Mouse (Mus musculus): ENCODE measurements at regions not wholly inside any gene's neighbourhood (a gene's known extent, or its start where the extent isn't known, plus 50 kb on each side); places are given as distances from the start of the nearest gene placed in this dataset.
"Not testable (repeated sequence)": the region's sequence is repeated elsewhere in the genome, so short reads cannot be mapped to it uniquely, and the experiment has no call there.

GRCm38 (mm10) chr3:44646600-44646999 is 731.6 kb upstream of the Pcdh10 start:
- ATAC-seq (ENCODE audit: low FRiP score); H3K4me1 ChIP-seq (ENCODE audit: control insufficient read depth, insufficient read depth, low read length); H3K27ac ChIP-seq (ENCODE audit: low read depth, low read length); DNase-seq (ENCODE audit: low spot score, missing footprints); H3K9ac ChIP-seq (ENCODE audit: low read length); H3K4me3 ChIP-seq (ENCODE audit: low read depth, low read length); H3K36me3 ChIP-seq (ENCODE audit: control insufficient read depth, insufficient read depth, low read length); H3K9me3 ChIP-seq (ENCODE audit: control insufficient read depth, low read length); H3K4me2 ChIP-seq; H3K27me3 ChIP-seq (ENCODE audit: control insufficient read depth, insufficient read depth, low read length): not testable (repeated sequence)
- 97% methylated on average over 5 of the region's 15 CpGs for WGBS

DNA sequence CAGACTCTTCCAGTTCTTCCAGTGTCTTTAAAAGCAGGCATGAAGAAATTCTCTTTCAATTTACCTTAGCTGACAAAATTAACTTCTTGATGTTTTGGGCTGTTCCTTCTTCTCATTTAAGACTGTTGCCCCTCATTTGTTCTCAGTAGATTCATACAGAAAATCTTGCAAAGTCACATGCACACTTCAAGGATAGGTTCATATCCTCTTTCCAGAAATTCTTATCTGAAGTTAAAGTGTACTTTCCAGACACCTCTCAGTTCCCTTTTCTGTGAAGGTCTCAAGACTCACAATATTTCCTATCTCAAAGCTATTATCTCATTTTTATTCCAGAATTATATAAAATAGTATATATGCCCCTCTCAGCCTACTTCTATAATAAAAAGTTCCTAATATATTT is 681.8 kb upstream of the Pcdh10 start:
- Histone ChIP-seq H3K27me3 (ENCODE audit: control insufficient read depth, insufficient read depth, low read length) (no peaks in the 10 kb centered on the region), H3K36me3 (ENCODE audit: control insufficient read depth, insufficient read depth, low read length) (no peaks in the 10 kb centered on the region), H3K4me1 (ENCODE audit: control insufficient read depth, insufficient read depth, low read length) (no peaks in the 10 kb centered on the region), H3K4me3 (ENCODE audit: low read depth, low read length) (no peak overlapping the region), H3K9ac (ENCODE audit: low read length) (no peak overlapping the region), H3K9me3 (ENCODE audit: control insufficient read depth, low read length) (no peaks in the 10 kb centered on the region), H3K27ac (ENCODE audit: low read depth, low read length) (no peak overlapping the region), H3K4me2 (no peak overlapping the region)
- no peak for DNase-seq (ENCODE audit: low spot score, missing footprints)
- no peak for ATAC-seq (ENCODE audit: low FRiP score)

DNA sequence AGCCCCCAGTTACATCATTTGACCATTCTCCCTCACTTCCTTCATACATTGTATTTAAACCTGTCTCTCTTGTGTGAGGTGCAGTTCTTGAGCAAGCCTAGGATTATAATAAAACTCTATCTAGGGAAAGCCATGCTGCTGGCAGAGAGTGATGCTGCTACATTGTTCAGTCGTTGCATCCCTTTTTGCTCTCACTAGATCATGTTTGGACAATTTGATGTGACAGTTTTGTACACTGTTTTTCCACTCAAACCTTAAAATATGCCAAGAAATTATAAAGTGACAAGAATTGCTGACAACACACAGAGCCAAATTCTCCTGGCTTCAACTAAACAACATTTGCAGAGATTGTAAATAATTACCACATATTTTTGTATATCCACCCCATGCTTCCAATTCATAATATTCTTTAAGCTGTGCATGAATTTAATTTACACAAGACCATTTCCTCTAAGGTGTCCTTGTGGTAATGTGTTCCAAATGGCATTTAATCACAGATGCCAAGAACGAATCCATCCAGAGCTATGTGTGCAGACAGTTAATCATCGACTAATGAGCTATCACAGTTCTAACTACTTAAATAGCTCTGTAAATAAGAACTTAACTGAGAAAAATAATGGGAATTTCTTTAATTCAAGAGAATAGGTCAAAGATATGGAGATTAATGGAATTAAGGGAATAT is 681.1 kb upstream of the Pcdh10 start:
- Histone ChIP-seq H3K4me3 (ENCODE audit: low read depth, low read length) (no peak overlapping the region), H3K9ac (ENCODE audit: low read length) (no peak overlapping the region), H3K27ac (ENCODE audit: low read depth, low read length) (no peak overlapping the region), H3K27me3 (ENCODE audit: control insufficient read depth, insufficient read depth, low read length) (no peaks in the 10 kb centered on the region), H3K36me3 (ENCODE audit: control insufficient read depth, insufficient read depth, low read length) (no peaks in the 10 kb centered on the region), H3K4me1 (ENCODE audit: control insufficient read depth, insufficient read depth, low read length) (no peaks in the 10 kb centered on the region), H3K9me3 (ENCODE audit: control insufficient read depth, low read length) (no peaks in the 10 kb centered on the region), H3K4me2 (no peak overlapping the region)
- ATAC-seq (ENCODE audit: low FRiP score) (no peak), DNase-seq (ENCODE audit: low spot score, missing footprints) (peak; percentile 62)
- 89% methylated on average over 3 of the region's 3 CpGs for WGBS

GRCm38 (mm10) chr3:44701125-44701524 is 677.1 kb upstream of the Pcdh10 start:
- Histone ChIP-seq H3K27ac (ENCODE audit: low read depth, low read length) (no peak overlapping the region), H3K4me3 (ENCODE audit: low read depth, low read length) (no peak overlapping the region), H3K4me1 (ENCODE audit: control insufficient read depth, insufficient read depth, low read length) (no peaks in the 10 kb centered on the region), H3K27me3 (ENCODE audit: control insufficient read depth, insufficient read depth, low read length) (no peaks in the 10 kb centered on the region), H3K9me3 (ENCODE audit: control insufficient read depth, low read length) (no peaks in the 10 kb centered on the region), H3K4me2 (no peak overlapping the region), H3K9ac (ENCODE audit: low read length) (no peak overlapping the region), H3K36me3 (ENCODE audit: control insufficient read depth, insufficient read depth, low read length) (no peaks in the 10 kb centered on the region)
- 75% methylated on average over 2 of the region's 2 CpGs for WGBS
- DNase-seq (ENCODE audit: low spot score, missing footprints): no peak
- no peak for ATAC-seq (ENCODE audit: low FRiP score)

- Histone ChIP-seq H3K36me3 (ENCODE audit: control insufficient read depth, insufficient read depth, low read length) (no peaks in the 10 kb centered on the region), H3K4me3 (ENCODE audit: low read depth, low read length) (no peak overlapping the region), H3K27me3 (ENCODE audit: control insufficient read depth, insufficient read depth, low read length) (no peaks in the 10 kb centered on the region), H3K9me3 (ENCODE audit: control insufficient read depth, low read length) (no peaks in the 10 kb centered on the region), H3K4me2 (no peak overlapping the region), H3K9ac (ENCODE audit: low read length) (no peak overlapping the region), H3K4me1 (ENCODE audit: control insufficient read depth, insufficient read depth, low read length) (no peaks in the 10 kb centered on the region), H3K27ac (ENCODE audit: low read depth, low read length) (no peak overlapping the region)
- WGBS: 64% methylated on average over 1 of the region's 1 CpGs
- DNase-seq (ENCODE audit: low spot score, missing footprints): no peak
- ATAC-seq (ENCODE audit: low FRiP score): no peak
These were observed 672.5 kb upstream of the Pcdh10 start for GRCm38 (mm10) chr3:44705666-44706065.

DNA sequence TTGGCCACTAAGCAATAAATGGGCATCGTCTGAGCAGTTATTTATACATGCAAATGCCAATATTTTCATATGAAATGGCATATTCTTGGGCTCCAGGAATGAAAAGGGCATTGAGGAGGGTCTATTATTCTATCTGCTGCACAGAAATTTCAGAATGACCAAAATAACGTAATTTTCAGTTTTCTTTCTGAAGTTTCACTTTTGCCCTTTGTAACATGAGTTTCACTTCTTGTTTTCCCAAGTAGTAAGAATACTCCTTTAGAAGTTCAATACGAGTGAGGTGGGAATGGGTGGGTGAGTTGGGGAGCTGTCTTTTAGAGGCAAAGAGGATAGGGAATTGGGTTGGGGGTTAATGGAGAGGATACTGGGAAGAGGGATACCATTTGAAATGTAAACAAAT is 662.7 kb upstream of the Pcdh10 start:
- H3K4me3 ChIP-seq (ENCODE audit: low read depth, low read length): no peak overlapping the region
- H3K27ac ChIP-seq (ENCODE audit: low read depth, low read length): no peak overlapping the region
- no peak overlapping the region for H3K9ac ChIP-seq (ENCODE audit: low read length)
- H3K9me3 ChIP-seq (ENCODE audit: control insufficient read depth, low read length): no peaks in the 10 kb centered on the region
- no peak for DNase-seq (ENCODE audit: low spot score, missing footprints)
- H3K4me2 ChIP-seq: no peak overlapping the region
- H3K27me3 ChIP-seq (ENCODE audit: control insufficient read depth, insufficient read depth, low read length): no peaks in the 10 kb centered on the region
- WGBS: 76% methylated on average over 3 of the region's 3 CpGs
- H3K4me1 ChIP-seq (ENCODE audit: control insufficient read depth, insufficient read depth, low read length): no peaks in the 10 kb centered on the region
- no peaks in the 10 kb centered on the region for H3K36me3 ChIP-seq (ENCODE audit: control insufficient read depth, insufficient read depth, low read length)
- ATAC-seq (ENCODE audit: low FRiP score): no peak

Data from midbrain, embryonic 11.5 days (tissue).